Mouse (Mus musculus) G1E-ER4 (cell line): ENCODE results near the gene Glipr2. TPM values are rescaled to one million over a fixed set of nuclear protein-coding genes. Genes with fewer than 3 reads are reported as not detected.

Source experiments
- GATA1 ChIP-seq: IDR thresholded peaks from one replicate; pipeline ENCODE4 v1.8.0; 2012; ENCODE audit warnings: low read length, inconsistent platforms
- polyA plus RNA-seq: library from polyadenylated mRNA; stranded (reverse); fragments of >175 nt; gene quantifications from 2 replicates; pipeline ENCODE4 v1.2.3, GENCODE M21; 2012

Gene Glipr2
- polyA plus RNA-seq, 1 experiment: 34.6 TPM

GRCm38 (mm10) chr4:44013391-44014070 lies 56.3 kb downstream of the Glipr2 start:
- no peak for TF ChIP-seq GATA1

- no peak for TF ChIP-seq GATA1
Observed at GRCm38 (mm10) chr4:44016071-44016470, 58.9 kb downstream of the Glipr2 start.

- no peak for TF ChIP-seq GATA1
Observed at GRCm38 (mm10) chr4:44016791-44017190, 59.6 kb downstream of the Glipr2 start.

GRCm38 (mm10) chr4:44022323-44022722 lies 65.1 kb downstream of the Glipr2 start:
- TF ChIP-seq GATA1: no peak

GRCm38 (mm10) chr4:44022766-44023165 lies 65.6 kb downstream of the Glipr2 start:
- TF ChIP-seq GATA1: no peak

GRCm38 (mm10) chr4:44023681-44024080 lies 66.5 kb downstream of the Glipr2 start:
- no peak for TF ChIP-seq GATA1

GRCm38 (mm10) chr4:44024241-44024640 lies 67.0 kb downstream of the Glipr2 start:
- no peak for TF ChIP-seq GATA1

GRCm38 (mm10) chr4:44025570-44025969 lies 68.4 kb downstream of the Glipr2 start:
- TF ChIP-seq GATA1: no peak

Other genes starting within 250 kb of the Glipr2 start
- gene Olfr71, start 247.1 kb upstream of the Glipr2 start, polyA plus RNA-seq: not detected in 2 replicates
- not detected in 2 replicates for gene Hrct1, start 230.2 kb upstream of the Glipr2 start, polyA plus RNA-seq
- not detected in 2 replicates for gene Spaar, start 227.4 kb upstream of the Glipr2 start, polyA plus RNA-seq
- not detected in 2 replicates for gene Olfr159, start 186.4 kb upstream of the Glipr2 start, polyA plus RNA-seq
- gene Olfr156, start 133.5 kb upstream of the Glipr2 start, polyA plus RNA-seq: not detected in 2 replicates
- gene Olfr157, start 117.2 kb upstream of the Glipr2 start, polyA plus RNA-seq: not detected in 2 replicates
- gene Olfr155, start 105.8 kb upstream of the Glipr2 start, polyA plus RNA-seq: not detected in 2 replicates
- gene Reck, start 81.9 kb upstream of the Glipr2 start, polyA plus RNA-seq: not detected in 2 replicates
- not detected in 2 replicates for gene Ccin, start 26.1 kb downstream of the Glipr2 start, polyA plus RNA-seq
- gene Clta, start 47.1 kb downstream of the Glipr2 start, polyA plus RNA-seq: 507 and 529 TPM in 2 replicates
- 40.5 and 49.2 TPM in 2 replicates for gene Gne, start 126.8 kb downstream of the Glipr2 start, polyA plus RNA-seq